Mouse (Mus musculus) embryonic facial prominence, embryonic 12.5 days (tissue): ENCODE results near the gene Zfp663. TPM values are rescaled to one million over a fixed set of nuclear protein-coding genes. Genes with fewer than 3 reads are reported as not detected.

Source experiments
- ATAC-seq: fragments of 200-750 bp; cut with Nextera tagmentation; 2 replicates; pipeline ENCODE4 v1.8.0; 2017; ENCODE audit not compliant: insufficient number of reproducible peaks, insufficient read depth, low FRiP score, low TSS enrichment
- H3K27ac ChIP-seq: fragments of 300-500 bp; sonication (generic); 2 replicates; pipeline ENCODE4 v1.5.1; 2016; ENCODE audit warnings: mild to moderate bottlenecking
- H3K27me3 ChIP-seq: fragments of 300-500 bp; sonication (generic); 2 replicates; pipeline ENCODE4 v1.6.1; 2016; ENCODE audit warnings: mild to moderate bottlenecking, moderate library complexity
- H3K36me3 ChIP-seq: fragments of 300-500 bp; sonication (generic); 2 replicates; pipeline ENCODE4 v1.6.1; 2016; ENCODE audit warnings: mild to moderate bottlenecking
- H3K4me1 ChIP-seq: fragments of 300-500 bp; sonication (generic); 2 replicates; pipeline ENCODE4 v1.6.1; 2016
- H3K4me2 ChIP-seq: fragments of 300-500 bp; sonication (generic); replicated peaks from 2 replicates; pipeline ENCODE4 v1.6.1; 2016; ENCODE audit warnings: mild to moderate bottlenecking, moderate library complexity
- H3K4me3 ChIP-seq: fragments of 300-500 bp; sonication (generic); 2 replicates; pipeline ENCODE4 v1.5.1; 2016; ENCODE audit warnings: mild to moderate bottlenecking
- H3K9ac ChIP-seq: fragments of 300-500 bp; sonication (generic); 2 replicates; pipeline ENCODE4 v1.6.1; 2016; ENCODE audit warnings: mild to moderate bottlenecking, moderate library complexity
- H3K9me3 ChIP-seq: fragments of 300-500 bp; sonication (generic); 2 replicates; pipeline ENCODE4 v1.6.1; 2016; ENCODE audit warnings: mild to moderate bottlenecking, moderate library complexity
- WGBS: fragments of 180-500 bp; shearing (Covaris S2); methylation state at CpG from one replicate; pipeline ENCODE4 v1.1.7; 2016; 5-methylcytosine and 5-hydroxymethylcytosine counted together
- polyA plus RNA-seq: library from polyadenylated mRNA; unstranded; fragments of >200 nt; fragmentation: Nextera tagmentation; extraction: Ambion mirVana; gene quantifications from 2 replicates; pipeline ENCODE4 v1.2.1, GENCODE M21; 2016

Zfp663 gene
- polyA plus RNA-seq, 1 experiment from 2014 or later: 2.9 TPM

- Histone ChIP-seq H3K9me3 (no peaks in the 10 kb centered on the region), H3K27me3 (no peaks in the 10 kb centered on the region), H3K27ac (no peak overlapping the region), H3K4me1 (no peaks in the 10 kb centered on the region), H3K4me2 (no peak overlapping the region), H3K9ac (no peak overlapping the region), H3K36me3 (peaks cover 78% of the 10 kb centered on the region), H3K4me3 (no peak overlapping the region)
- WGBS: 90% methylated on average over 6 of the region's 6 CpGs
- no peak for ATAC-seq
Measured at GRCm38 (mm10) chr2:165303354-165304012, 65.0 kb downstream of the Zfp663 start.

- no peak overlapping the region for H3K4me3 ChIP-seq
- H3K27me3 ChIP-seq: no peaks in the 10 kb centered on the region
- H3K9ac ChIP-seq: no peak overlapping the region
- no peaks in the 10 kb centered on the region for H3K9me3 ChIP-seq
- no peak overlapping the region for H3K27ac ChIP-seq
- ATAC-seq: no peak
- H3K4me2 ChIP-seq: no peak overlapping the region
- H3K36me3 ChIP-seq: peaks cover 78% of the 10 kb centered on the region
- WGBS: 61% methylated on average over 3 of the region's 3 CpGs
- no peaks in the 10 kb centered on the region for H3K4me1 ChIP-seq
Measured at GRCm38 (mm10) chr2:165301409-165301808, 67.1 kb downstream of the Zfp663 start.

Other genes starting within 250 kb of the Zfp663 start
- gene Cdh22, start 133.9 kb downstream of the Zfp663 start, polyA plus RNA-seq: 1.4 and 1.9 TPM in 2 replicates
- gene Slc35c2, start 80.9 kb downstream of the Zfp663 start, polyA plus RNA-seq: 52.8 and 57.0 TPM in 2 replicates
- 91.7 TPM in 2 replicates for gene Elmo2, start 42.2 kb downstream of the Zfp663 start, polyA plus RNA-seq
- gene Zfp334, start 19.5 kb upstream of the Zfp663 start, polyA plus RNA-seq: 17.0 and 17.1 TPM in 2 replicates
- gene Ocstamp, start 31.7 kb upstream of the Zfp663 start, polyA plus RNA-seq: 0.08 TPM in 2 replicates
- gene Slc13a3, start 104.5 kb upstream of the Zfp663 start, polyA plus RNA-seq: 0.10 and 0.24 TPM in 2 replicates
- 54.0 and 54.3 TPM in 2 replicates for gene Trp53rka, start 124.6 kb upstream of the Zfp663 start, polyA plus RNA-seq
- 10.2 TPM in 2 replicates for gene Slc2a10, start 135.1 kb upstream of the Zfp663 start, polyA plus RNA-seq
- 22.5 and 23.5 TPM in 2 replicates for gene Eya2, start 226.3 kb upstream of the Zfp663 start, polyA plus RNA-seq